10 mouse cellular contexts compared by ENCODE assay signal in the genomic region with DNA sequence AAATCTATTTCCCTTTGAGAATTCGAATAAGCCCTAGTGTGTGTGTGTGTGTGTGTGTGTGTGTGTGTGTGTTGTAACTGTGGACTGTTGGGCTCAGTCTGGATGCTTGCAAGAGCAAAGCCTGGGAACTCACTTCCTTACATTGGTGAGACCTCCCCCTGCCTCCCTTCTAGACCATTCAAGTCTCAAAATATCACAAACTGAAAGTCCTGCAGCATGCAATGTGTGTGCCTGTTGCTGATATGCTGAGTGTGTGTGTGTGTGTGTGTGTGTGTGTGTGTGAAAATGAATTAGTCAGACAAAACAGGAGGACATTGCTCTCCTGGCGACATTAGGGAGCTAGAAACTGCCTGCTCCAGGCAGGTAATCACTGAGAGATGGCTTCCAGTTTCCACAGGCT. TPM values are rescaled to one million over a fixed set of nuclear protein-coding genes. Genes with fewer than 3 reads are reported as not detected.
DNase-seq lines count a peak whose midpoint lies in the region; ATAC-seq lines count a peak whose summit lies in the region.
"Had no signal": no experiment of that assay in that cellular context is flagged by ENCODE, and none has a peak within 500 bp of the region (broad histone marks: within the 10 kb centered on the region; RNA-seq: fewer than 3 reads in every experiment).

No protein-coding gene starts in this region.

- WGBS in heart, embryonic 16.5 days, result 71% methylated on average over 2 of the region's 2 CpGs
- WGBS in liver, embryonic 16.5 days (ENCODE audit: insufficient replicate concordance), result 15% methylated on average over 2 of the region's 2 CpGs
- WGBS in forebrain, embryonic 12.5 days, result 79% methylated on average over 2 of the region's 2 CpGs

- peak overlapping the region; percentile 49; the same call in 1 of the 2 replicates for H3K4me3 ChIP-seq in heart, embryonic 16.5 days (ENCODE audit: low read length)
- peak overlapping the region; percentile 61 for H3K4me3 ChIP-seq in liver, embryonic 16.5 days (ENCODE audit: low read depth, low read length)
- no peak overlapping the region for H3K4me3 ChIP-seq in forebrain, embryonic 12.5 days (replicated peaks)
- H3K4me3 ChIP-seq: forebrain, embryonic 10.5 days had no signal

- no peaks in the 10 kb centered on the region for H3K36me3 ChIP-seq in heart, embryonic 16.5 days (ENCODE audit: control insufficient read depth, insufficient read depth)
- H3K36me3 ChIP-seq in liver, embryonic 16.5 days (ENCODE audit: control insufficient read depth, insufficient read depth), result no peaks in the 10 kb centered on the region; the same call in 1 of the 2 replicates
- H3K36me3 ChIP-seq in forebrain, embryonic 12.5 days (replicated peaks), result no peaks in the 10 kb centered on the region
- H3K36me3 ChIP-seq: forebrain, embryonic 10.5 days had no signal

- peaks cover 4% of the 10 kb centered on the region; the same call in 1 of the 2 replicates for H3K4me1 ChIP-seq in heart, embryonic 16.5 days (ENCODE audit: control insufficient read depth, insufficient read depth, low read length)
- peaks cover 5% of the 10 kb centered on the region; the same call in 1 of the 2 replicates for H3K4me1 ChIP-seq in liver, embryonic 16.5 days (ENCODE audit: control insufficient read depth, low read depth, low read length)
- H3K4me1 ChIP-seq in forebrain, embryonic 12.5 days, result peaks cover 7% of the 10 kb centered on the region; the same call in 1 of the 2 replicates

- H3K4me2 ChIP-seq in heart, embryonic 16.5 days (ENCODE audit: low read depth, low read length), result peak overlapping the region; percentile 47
- peak overlapping the region; percentile 59 for H3K4me2 ChIP-seq in liver, embryonic 16.5 days (ENCODE audit: low read depth, low read length)
- H3K4me2 ChIP-seq in forebrain, embryonic 12.5 days, result no peak overlapping the region

- no peaks in the 10 kb centered on the region for H3K27me3 ChIP-seq in heart, embryonic 16.5 days (ENCODE audit: control insufficient read depth, insufficient read depth, low read length)
- H3K27me3 ChIP-seq in liver, embryonic 16.5 days (ENCODE audit: control insufficient read depth, insufficient read depth, low read depth, low read length), result no peaks in the 10 kb centered on the region
- H3K27me3 ChIP-seq in forebrain, embryonic 12.5 days, result no peaks in the 10 kb centered on the region

- H3K9ac ChIP-seq in heart, embryonic 16.5 days (ENCODE audit: low read length), result peak overlapping the region; percentile 21; the same call in 1 of the 2 replicates
- H3K9ac ChIP-seq in liver, embryonic 16.5 days (ENCODE audit: low read depth, low read length), result peak overlapping the region; percentile 62
- no peak overlapping the region for H3K9ac ChIP-seq in forebrain, embryonic 12.5 days

- H3K9me3 ChIP-seq in heart, embryonic 16.5 days (replicated peaks; ENCODE audit: control insufficient read depth, low read length), result no peaks in the 10 kb centered on the region
- no peaks in the 10 kb centered on the region for H3K9me3 ChIP-seq in liver, embryonic 16.5 days (replicated peaks; ENCODE audit: control insufficient read depth, low read length)
- no peaks in the 10 kb centered on the region for H3K9me3 ChIP-seq in forebrain, embryonic 12.5 days
- H3K9me3 ChIP-seq: forebrain, embryonic 10.5 days; G1E had no signal

- ATAC-seq in heart, embryonic 16.5 days (replicated peaks; ENCODE audit: extremely low read depth, insufficient read depth, low FRiP score), result peak; percentile 57; the same call in 1 of the 2 replicates
- peak; percentile 52 for ATAC-seq in liver, embryonic 16.5 days (ENCODE audit: low read depth)
- no peak for ATAC-seq in forebrain, embryonic 12.5 days (ENCODE audit: low FRiP score)

- DNase-seq in heart, postnatal 4 days, result no peak
- DNase-seq in B cell, adult 2 months, result peak; percentile 36 to 37
- DNase-seq in brain, adult 2 months (ENCODE audit: low read depth, low spot score), result peak; percentile 10
- no peak for DNase-seq in ovary, postnatal 14 days (ENCODE audit: low spot score)
- DNase-seq in cerebellum, adult 9-11 months, result no peak

- peak overlapping the region; percentile 74 for H3K27ac ChIP-seq in heart, embryonic 16.5 days (ENCODE audit: low read length)
- H3K27ac ChIP-seq in liver, embryonic 16.5 days (ENCODE audit: low read length), result peak overlapping the region; percentile 54
- no peak overlapping the region for H3K27ac ChIP-seq in forebrain, embryonic 12.5 days
- H3K27ac ChIP-seq: forebrain, embryonic 10.5 days had no signal

RNA-seq across cellular contexts. Expression of a gene that starts 0.5 kb away (rescaled TPM):
- 2.1 and 2.5 TPM in 2 replicates for polyA plus RNA-seq in heart, embryonic 16.5 days (2015; fragmentation: Nextera tagmentation; extraction: Ambion mirVana)
- 1 to 10 TPM; 1.9 to 2.2 TPM for total RNA-seq in heart, postnatal 4 days (2021)
- polyA plus RNA-seq in liver, embryonic 16.5 days (2015; fragmentation: Nextera tagmentation; extraction: Ambion mirVana), result 3.4 and 4.0 TPM in 2 replicates
- polyA plus RNA-seq in forebrain, embryonic 12.5 days (2016; fragmentation: Nextera tagmentation; extraction: Ambion mirVana), result 1.00 and 1.1 TPM in 2 replicates

Comparison
In these comparisons a context has a peak if more than half of its experiments do, and no peak if none do; other contexts are left out.
1. DNase-seq: peak in B cell, adult 2 months (2 of 2) and brain, adult 2 months (single experiment); none in heart, postnatal 4 days (single experiment), ovary, postnatal 14 days (single experiment) and cerebellum, adult 9-11 months (single experiment).